Mouse (Mus musculus): ENCODE data around the gene Epp13. TPM values are rescaled to one million over a fixed set of nuclear protein-coding genes. Genes with fewer than 3 reads are reported as not detected.
"Not testable (repeated sequence)": the region's sequence is repeated elsewhere in the genome, so short reads cannot be mapped to it uniquely, and the experiment has no call there.

Gene Epp13
- not detected in 2 replicates for polyA plus RNA-seq (2015; fragmentation: Nextera tagmentation; extraction: Ambion mirVana)

DNA sequence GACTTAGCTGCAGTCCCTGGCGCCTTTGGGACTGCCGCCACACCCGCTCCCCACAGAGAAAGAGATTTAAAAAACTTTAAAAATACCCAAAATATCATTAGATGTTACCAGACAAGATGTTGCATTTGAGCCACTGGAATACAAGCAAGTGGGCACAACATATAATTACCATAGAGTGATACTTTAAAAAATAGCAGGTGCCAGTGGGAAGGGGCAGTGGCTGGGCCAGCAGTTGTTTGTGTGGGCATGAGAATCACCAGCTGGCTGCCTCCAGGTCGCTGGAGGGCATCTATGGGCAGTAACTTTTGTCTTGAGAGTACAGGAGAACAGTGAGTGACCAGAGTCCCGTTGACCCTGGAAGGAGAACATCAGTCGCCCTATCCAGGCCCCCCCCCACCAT lies at the start of gene Epp13:
Gene Epp13, plus strand, starts transcription at position 301 of the 400 bp plus-strand sequence.
- Histone ChIP-seq H3K9ac (ENCODE audit: low read depth, low read length) (no peak within 1 kb of the TSS), H3K27me3 (replicated peaks; ENCODE audit: control insufficient read depth, insufficient read depth, low read length) (no peaks in the 10 kb centered on the region), H3K36me3 (ENCODE audit: control insufficient read depth, insufficient read depth, low read length) (no peaks in the 10 kb centered on the region), H3K4me1 (ENCODE audit: control insufficient read depth, insufficient read depth, low read length) (no peaks in the 10 kb centered on the region), H3K27ac (ENCODE audit: low read length) (no peak within 1 kb of the TSS), H3K9me3 (ENCODE audit: control insufficient read depth, low read length) (no peaks in the 10 kb centered on the region), H3K4me3 (ENCODE audit: low read length) (no peak within 1 kb of the TSS), H3K4me2 (ENCODE audit: low read depth, low read length) (no peak within 1 kb of the TSS)
- WGBS: 86% methylated on average over 6 of the region's 6 CpGs
- ATAC-seq: no peak

DNA sequence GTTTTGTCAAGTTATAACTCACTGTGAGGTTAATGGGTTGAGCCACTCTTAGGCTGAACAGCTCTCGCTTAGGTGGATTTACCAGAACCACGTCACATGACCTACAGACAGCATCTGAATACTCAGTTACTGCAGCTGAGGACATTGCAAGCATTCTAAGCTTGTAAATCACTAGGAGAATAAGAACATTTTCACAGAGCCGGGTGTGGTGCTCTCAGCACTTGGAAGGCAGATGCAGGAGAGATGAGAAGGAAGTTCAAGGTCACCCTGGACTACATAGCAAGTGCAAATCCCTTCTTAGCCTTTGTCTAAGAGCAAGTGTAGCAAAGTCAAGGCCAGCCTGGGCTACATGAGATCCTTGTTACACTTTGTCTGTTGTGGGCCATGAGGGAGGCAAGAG lies 48.3 kb upstream of the Epp13 start:
- Histone ChIP-seq H3K9me3 (ENCODE audit: control insufficient read depth, low read length) (no peaks in the 10 kb centered on the region), H3K4me1 (ENCODE audit: control insufficient read depth, insufficient read depth, low read length) (no peaks in the 10 kb centered on the region), H3K4me3 (ENCODE audit: low read length) (no peak overlapping the region), H3K36me3 (ENCODE audit: control insufficient read depth, insufficient read depth, low read length) (no peaks in the 10 kb centered on the region), H3K27me3 (replicated peaks; ENCODE audit: control insufficient read depth, insufficient read depth, low read length) (no peaks in the 10 kb centered on the region), H3K4me2 (ENCODE audit: low read depth, low read length) (no peak overlapping the region), H3K9ac (ENCODE audit: low read depth, low read length) (no peak overlapping the region), H3K27ac (ENCODE audit: low read length) (no peak overlapping the region)
- 74% methylated on average over 3 of the region's 3 CpGs for WGBS
- ATAC-seq: no peak

DNA sequence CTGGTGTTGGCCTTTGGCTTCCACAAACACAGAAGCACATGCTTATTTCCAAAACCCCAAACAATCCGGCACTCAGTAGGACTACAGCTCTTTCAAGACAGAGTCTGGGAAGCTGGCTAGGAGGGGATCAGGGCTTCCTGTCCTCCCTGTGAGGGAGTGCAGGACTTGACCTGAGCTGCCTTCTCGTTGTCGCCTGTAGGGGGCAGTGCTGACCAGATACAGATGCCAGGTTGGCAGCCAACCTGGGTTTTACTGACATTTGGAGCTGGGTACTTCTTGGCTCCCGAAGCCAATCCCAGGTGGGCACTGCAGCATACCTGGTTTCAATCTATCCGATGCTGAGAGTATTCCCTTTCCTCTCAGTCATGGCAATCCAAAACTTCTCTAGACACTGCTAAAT lies 39.4 kb upstream of the Epp13 start:
- no peak overlapping the region for H3K4me2 ChIP-seq (ENCODE audit: low read depth, low read length)
- ATAC-seq: no peak
- H3K4me1 ChIP-seq (ENCODE audit: control insufficient read depth, insufficient read depth, low read length): no peaks in the 10 kb centered on the region
- no peaks in the 10 kb centered on the region for H3K27me3 ChIP-seq (replicated peaks; ENCODE audit: control insufficient read depth, insufficient read depth, low read length)
- no peaks in the 10 kb centered on the region for H3K9me3 ChIP-seq (ENCODE audit: control insufficient read depth, low read length)
- H3K4me3 ChIP-seq (ENCODE audit: low read length): no peak overlapping the region
- 51% methylated on average over 5 of the region's 5 CpGs for WGBS
- no peaks in the 10 kb centered on the region for H3K36me3 ChIP-seq (ENCODE audit: control insufficient read depth, insufficient read depth, low read length)
- no peak overlapping the region for H3K9ac ChIP-seq (ENCODE audit: low read depth, low read length)
- H3K27ac ChIP-seq (ENCODE audit: low read length): no peak overlapping the region

DNA sequence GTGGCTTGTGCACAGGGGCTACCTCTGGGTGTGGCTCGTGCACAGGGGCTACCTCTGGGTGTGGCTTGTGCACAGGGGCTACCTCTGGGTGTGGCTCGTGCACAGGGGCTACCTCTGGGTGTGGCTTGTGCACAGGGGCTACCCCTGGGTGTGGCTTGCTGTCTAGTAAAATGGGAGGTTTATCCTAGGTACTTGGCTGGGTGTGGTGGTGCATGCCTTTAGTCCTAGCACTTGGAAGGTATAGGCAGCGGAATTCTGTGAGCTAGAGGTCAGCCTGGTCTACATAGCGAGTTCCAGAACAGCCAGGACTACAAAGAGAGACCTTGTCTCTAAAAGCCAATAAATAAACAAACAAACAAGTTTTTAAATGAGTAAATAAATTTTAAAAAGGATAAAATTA lies 37.8 kb upstream of the Epp13 start:
- H3K4me1 ChIP-seq (ENCODE audit: control insufficient read depth, insufficient read depth, low read length); ATAC-seq; H3K9me3 ChIP-seq (ENCODE audit: control insufficient read depth, low read length); H3K4me2 ChIP-seq (ENCODE audit: low read depth, low read length); H3K9ac ChIP-seq (ENCODE audit: low read depth, low read length); H3K27ac ChIP-seq (ENCODE audit: low read length); H3K4me3 ChIP-seq (ENCODE audit: low read length); H3K36me3 ChIP-seq (ENCODE audit: control insufficient read depth, insufficient read depth, low read length); H3K27me3 ChIP-seq (replicated peaks; ENCODE audit: control insufficient read depth, insufficient read depth, low read length): not testable (repeated sequence)
- WGBS: 70% methylated on average over 3 of the region's 4 CpGs

DNA sequence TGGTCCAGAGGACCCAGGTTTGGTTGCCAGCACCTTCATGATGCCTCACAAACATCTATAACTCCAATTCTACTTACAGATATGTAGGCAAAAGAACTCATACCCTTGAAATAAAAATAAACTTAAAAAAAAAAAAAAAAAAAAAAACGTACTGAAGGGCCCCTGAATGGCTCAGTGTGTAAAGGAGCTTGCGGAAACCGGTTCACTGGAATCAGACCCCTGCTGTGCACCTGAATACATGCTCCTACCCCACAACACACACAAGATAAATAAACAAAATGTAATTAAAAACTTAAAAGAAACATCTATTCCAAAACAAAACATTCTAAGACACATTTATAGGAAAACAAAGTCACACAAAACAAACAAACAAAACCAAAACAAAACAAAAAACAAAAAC lies 32.4 kb upstream of the Epp13 start:
- no peak overlapping the region for H3K27ac ChIP-seq (ENCODE audit: low read length)
- H3K36me3 ChIP-seq (ENCODE audit: control insufficient read depth, insufficient read depth, low read length): no peaks in the 10 kb centered on the region
- no peaks in the 10 kb centered on the region for H3K27me3 ChIP-seq (replicated peaks; ENCODE audit: control insufficient read depth, insufficient read depth, low read length)
- no peak overlapping the region for H3K9ac ChIP-seq (ENCODE audit: low read depth, low read length)
- ATAC-seq: no peak
- H3K4me2 ChIP-seq (ENCODE audit: low read depth, low read length): no peak overlapping the region
- H3K9me3 ChIP-seq (ENCODE audit: control insufficient read depth, low read length): no peaks in the 10 kb centered on the region
- no peaks in the 10 kb centered on the region for H3K4me1 ChIP-seq (ENCODE audit: control insufficient read depth, insufficient read depth, low read length)
- WGBS: 51% methylated on average over 3 of the region's 3 CpGs
- no peak overlapping the region for H3K4me3 ChIP-seq (ENCODE audit: low read length)

DNA sequence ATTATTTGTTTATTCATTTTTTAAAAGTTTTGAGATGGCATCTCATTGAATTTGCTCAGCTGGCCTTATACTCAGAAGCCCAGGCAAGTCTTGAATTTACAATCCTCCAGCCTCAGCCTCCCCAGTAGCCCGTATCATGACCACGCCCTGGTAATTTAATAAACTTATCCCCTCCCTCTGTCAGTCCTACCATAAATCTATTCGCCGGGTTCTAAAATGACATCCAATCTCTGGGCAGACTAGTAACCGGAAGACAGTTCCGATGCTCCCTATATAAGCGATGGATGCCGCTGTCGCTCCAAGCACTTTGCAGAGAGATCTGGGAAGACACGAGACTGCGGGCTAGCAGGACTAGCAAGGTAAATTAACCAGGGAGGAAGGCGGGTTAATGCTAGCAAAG lies 30.5 kb upstream of the Epp13 start, which contains the start of gene Zscan5b:
Gene Zscan5b, plus strand, starts transcription at position 301 of the 400 bp plus-strand sequence.
- Histone ChIP-seq H3K4me1 (ENCODE audit: control insufficient read depth, insufficient read depth, low read length) (no peaks in the 10 kb centered on the region), H3K36me3 (ENCODE audit: control insufficient read depth, insufficient read depth, low read length) (no peaks in the 10 kb centered on the region), H3K9ac (ENCODE audit: low read depth, low read length) (no peak within 1 kb of the TSS), H3K27me3 (replicated peaks; ENCODE audit: control insufficient read depth, insufficient read depth, low read length) (no peaks in the 10 kb centered on the region), H3K4me3 (ENCODE audit: low read length) (no peak within 1 kb of the TSS), H3K27ac (ENCODE audit: low read length) (no peak within 1 kb of the TSS), H3K9me3 (ENCODE audit: control insufficient read depth, low read length) (no peaks in the 10 kb centered on the region), H3K4me2 (ENCODE audit: low read depth, low read length) (no peak within 1 kb of the TSS)
- WGBS: 92% methylated on average over 12 of the region's 12 CpGs
- ATAC-seq: no peak

DNA sequence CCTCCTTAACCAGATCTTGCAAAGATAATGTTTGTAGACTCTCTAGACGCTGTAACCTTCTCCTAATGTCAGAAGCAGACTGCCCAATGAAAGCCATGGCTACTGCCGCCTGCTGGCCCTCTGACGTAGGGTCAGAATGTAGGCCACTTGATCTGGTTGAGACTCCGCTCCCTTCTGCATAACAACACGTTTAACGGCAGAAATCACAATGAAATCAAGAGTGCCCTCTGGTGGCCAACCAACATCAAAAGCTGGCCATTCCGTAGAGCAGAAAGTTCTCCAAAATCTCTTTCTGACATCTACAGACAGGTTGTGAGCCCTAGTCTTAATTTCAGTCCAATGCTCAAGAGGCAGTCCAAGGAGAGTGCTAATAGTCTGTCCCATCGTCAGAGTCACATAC lies 24.0 kb upstream of the Epp13 start:
- H3K4me1 ChIP-seq (ENCODE audit: control insufficient read depth, insufficient read depth, low read length); H3K9ac ChIP-seq (ENCODE audit: low read depth, low read length); H3K36me3 ChIP-seq (ENCODE audit: control insufficient read depth, insufficient read depth, low read length); H3K4me2 ChIP-seq (ENCODE audit: low read depth, low read length); H3K27me3 ChIP-seq (replicated peaks; ENCODE audit: control insufficient read depth, insufficient read depth, low read length); H3K9me3 ChIP-seq (ENCODE audit: control insufficient read depth, low read length); H3K4me3 ChIP-seq (ENCODE audit: low read length); ATAC-seq; H3K27ac ChIP-seq (ENCODE audit: low read length): not testable (repeated sequence)
- 57% methylated on average over 8 of the region's 8 CpGs for WGBS

DNA sequence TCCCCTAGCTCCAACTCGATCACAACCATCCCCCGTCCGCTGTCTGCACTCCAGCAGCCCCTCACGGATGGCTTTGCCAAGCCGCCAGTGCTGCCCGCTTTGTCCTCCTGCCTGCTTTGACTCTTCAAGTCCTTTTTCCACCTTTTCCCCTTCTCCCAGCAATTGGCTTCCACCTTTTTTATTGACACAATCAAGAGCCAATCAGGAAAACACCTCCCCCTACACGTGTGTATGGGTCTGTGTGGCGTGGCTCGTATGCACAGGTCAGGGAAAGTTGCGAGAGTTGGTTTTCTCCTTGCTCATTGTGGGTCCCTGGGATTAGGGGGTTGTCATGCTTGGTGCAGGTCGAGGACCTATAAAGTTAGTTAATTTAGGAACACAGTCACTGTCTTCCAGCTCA lies 12.7 kb upstream of the Epp13 start:
- no peaks in the 10 kb centered on the region for H3K36me3 ChIP-seq (ENCODE audit: control insufficient read depth, insufficient read depth, low read length)
- no peak for ATAC-seq
- no peaks in the 10 kb centered on the region for H3K4me1 ChIP-seq (ENCODE audit: control insufficient read depth, insufficient read depth, low read length)
- no peak overlapping the region for H3K27ac ChIP-seq (ENCODE audit: low read length)
- no peak overlapping the region for H3K4me3 ChIP-seq (ENCODE audit: low read length)
- H3K27me3 ChIP-seq (replicated peaks; ENCODE audit: control insufficient read depth, insufficient read depth, low read length): no peaks in the 10 kb centered on the region
- H3K9me3 ChIP-seq (ENCODE audit: control insufficient read depth, low read length): no peaks in the 10 kb centered on the region
- H3K9ac ChIP-seq (ENCODE audit: low read depth, low read length): no peak overlapping the region
- H3K4me2 ChIP-seq (ENCODE audit: low read depth, low read length): no peak overlapping the region
- 52% methylated on average over 11 of the region's 11 CpGs for WGBS

DNA sequence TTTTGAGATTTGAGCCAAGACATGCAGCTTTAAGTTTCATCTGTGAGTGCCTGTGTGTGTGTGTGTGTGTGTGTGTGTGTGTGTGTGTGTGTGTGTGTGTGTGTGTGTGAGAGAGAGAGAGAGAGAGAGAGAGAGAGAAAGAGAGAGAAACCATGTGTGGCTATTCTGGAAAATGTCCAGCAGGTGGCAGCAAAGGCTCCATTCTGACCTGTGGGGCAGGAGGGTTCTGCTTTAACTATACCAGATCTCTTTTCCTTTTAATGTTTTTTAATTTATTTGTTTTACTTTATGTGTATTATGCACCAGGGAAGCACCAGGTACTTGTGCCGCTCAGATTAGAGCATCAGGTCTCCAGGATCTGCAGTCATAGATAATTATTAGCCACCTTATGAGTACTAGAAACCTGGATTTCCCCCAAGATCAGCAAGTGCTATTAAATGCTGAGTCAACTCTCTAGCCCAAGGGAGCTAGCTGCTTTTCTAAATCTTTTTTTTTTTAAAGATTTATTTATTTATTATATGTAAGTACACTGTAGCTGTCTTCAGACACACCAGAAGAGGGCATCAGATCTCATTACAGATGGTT lies 11.6 kb upstream of the Epp13 start:
- not testable (repeated sequence) for H3K27me3 ChIP-seq (replicated peaks; ENCODE audit: control insufficient read depth, insufficient read depth, low read length); H3K9me3 ChIP-seq (ENCODE audit: control insufficient read depth, low read length); H3K36me3 ChIP-seq (ENCODE audit: control insufficient read depth, insufficient read depth, low read length); H3K4me1 ChIP-seq (ENCODE audit: control insufficient read depth, insufficient read depth, low read length); ATAC-seq; H3K4me3 ChIP-seq (ENCODE audit: low read length); H3K27ac ChIP-seq (ENCODE audit: low read length); H3K4me2 ChIP-seq (ENCODE audit: low read depth, low read length); H3K9ac ChIP-seq (ENCODE audit: low read depth, low read length)
- 26% methylated on average over 1 of the region's 1 CpGs for WGBS

Measured in intestine, embryonic 16.5 days (tissue).